Mouse (Mus musculus): ENCODE measurements around the gene Itga6.
"Not testable (repeated sequence)": the region's sequence is repeated elsewhere in the genome, so short reads cannot be mapped to it uniquely, and the experiment has no call there.

DNA sequence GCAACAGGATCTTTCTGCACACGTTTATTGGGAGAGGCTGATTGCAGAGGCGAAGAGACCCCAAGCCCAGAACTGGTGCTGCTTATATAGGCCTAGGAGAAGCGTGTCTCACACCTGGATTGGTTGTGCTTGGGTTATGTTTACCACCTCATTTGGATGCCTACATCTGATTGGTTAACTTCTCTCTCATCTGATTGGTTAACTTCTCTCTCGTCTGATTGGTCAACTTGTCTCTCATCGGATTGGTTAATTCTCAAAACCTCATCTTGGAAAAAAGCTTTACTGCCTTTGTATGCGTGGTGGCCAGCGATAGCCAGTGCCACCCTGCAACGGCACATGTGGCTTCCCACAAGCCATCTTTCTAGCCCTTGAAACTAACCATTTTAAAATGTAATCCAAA is 160.9 kb downstream of the Itga6 start:
- not testable (repeated sequence) for TF ChIP-seq CTCF (IDR thresholded peaks at IDR 0.05; ENCODE audit: extremely low read depth, insufficient read depth, insufficient read length, insufficient replicate concordance); POLR2A (IDR thresholded peaks at IDR 0.05; ENCODE audit: low read depth, low read length)
